Mouse (Mus musculus) thymus, adult 2 months (tissue): Measurements from ENCODE around the gene Fubp3. TPM values are rescaled to one million over a fixed set of nuclear protein-coding genes. Genes with fewer than 3 reads are reported as not detected.

Experiments
- DNase-seq: peaks from one replicate; pipeline ENCODE4 v3.0.0; 2021
- H3K27ac ChIP-seq: fragments of 200-500 bp; 2 replicates; pipeline ENCODE4 v1.5.1; 2012; ENCODE audit warnings: low read length, control low read depth; ENCODE audit not compliant: control insufficient read depth, insufficient read depth
- H3K27me3 ChIP-seq: fragments of 200-500 bp; 2 replicates; pipeline ENCODE4 v1.6.1; 2012; ENCODE audit warnings: mild to moderate bottlenecking, low read length, moderate library complexity, mixed read lengths; ENCODE audit not compliant: control insufficient read depth, insufficient read depth
- H3K36me3 ChIP-seq: fragments of 200-500 bp; 2 replicates; pipeline ENCODE4 v1.6.1; 2012; ENCODE audit warnings: mild to moderate bottlenecking, low read length, moderate library complexity; ENCODE audit not compliant: control insufficient read depth, insufficient read depth
- H3K4me1 ChIP-seq: fragments of 200-500 bp; replicated peaks from 2 replicates; pipeline ENCODE4 v1.6.1; 2012; ENCODE audit warnings: low read length; ENCODE audit not compliant: control insufficient read depth, insufficient read depth
- H3K4me3 ChIP-seq: fragments of 200-500 bp; 2 replicates; pipeline ENCODE4 v1.5.1; 2012; ENCODE audit warnings: mild to moderate bottlenecking, low read length, control low read depth, moderate library complexity; ENCODE audit not compliant: control insufficient read depth, insufficient read depth
- CTCF ChIP-seq: fragments of 200-500 bp; IDR thresholded peaks from 2 replicates; pipeline ENCODE4 v1.5.1; 2012; ENCODE audit warnings: mild to moderate bottlenecking, control low read depth, low read length, moderate library complexity, borderline replicate concordance; ENCODE audit not compliant: control insufficient read depth, poor library complexity, insufficient read depth; ENCODE audit errors: extremely low read depth
- POLR2A ChIP-seq: fragments of 200-500 bp; IDR thresholded peaks from 2 replicates; pipeline ENCODE4 v1.6.1; 2012; ENCODE audit warnings: mild to moderate bottlenecking, low read length, control low read depth, moderate library complexity; ENCODE audit not compliant: control insufficient read depth, poor library complexity, insufficient read depth; ENCODE audit errors: extremely low read depth
- WGBS: fragments of 180-500 bp; shearing (Covaris S2); methylation state at CpG from one replicate; pipeline ENCODE4 v1.1.7; 2018; 5-methylcytosine and 5-hydroxymethylcytosine counted together
- polyA plus RNA-seq: library from polyadenylated mRNA; depleted of rRNA; stranded (reverse); fragments of >200 nt; gene quantifications from 2 replicates; pipeline ENCODE4 v1.2.3, GENCODE M21; 2012

Fubp3 gene
- polyA plus RNA-seq, 1 experiment = 56.3 TPM

GRCm38 (mm10) chr2:31612627-31613026, 40.2 kb downstream of the Fubp3 start:
- DNase-seq = no peak
- H3K27ac ChIP-seq = no peak overlapping the region
- no peak overlapping the region for H3K4me3 ChIP-seq
- H3K27me3 ChIP-seq = no peaks in the 10 kb centered on the region
- H3K4me1 ChIP-seq = no peaks in the 10 kb centered on the region
- peaks cover 32% of the 10 kb centered on the region for H3K36me3 ChIP-seq
- 85% methylated on average over 6 of the region's 6 CpGs for WGBS
- TF ChIP-seq POLR2A (no peak), CTCF (no peak)

DNA sequence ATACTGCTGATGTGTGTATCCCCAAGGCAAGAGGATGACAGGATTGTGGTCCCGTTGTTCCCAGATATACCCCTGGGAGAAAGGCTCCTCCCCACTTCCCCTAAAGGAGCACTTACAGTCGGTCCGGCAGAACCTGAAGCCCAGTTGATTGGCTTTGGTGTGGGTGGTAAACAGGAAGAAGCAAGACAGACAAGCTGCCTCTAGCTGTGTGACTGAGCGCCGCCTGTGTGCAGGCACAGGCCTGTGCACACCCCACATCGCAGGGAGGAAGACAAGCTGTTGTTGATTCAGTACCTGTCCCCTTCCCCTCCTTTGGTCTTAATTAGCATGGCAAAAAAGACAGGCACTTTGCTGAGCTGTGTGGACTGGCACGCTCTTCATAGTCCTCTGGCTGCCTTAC, 41.3 kb downstream of the Fubp3 start:
- Histone ChIP-seq H3K4me1 (no peaks in the 10 kb centered on the region), H3K27me3 (no peaks in the 10 kb centered on the region), H3K36me3 (peaks cover 32% of the 10 kb centered on the region), H3K27ac (no peak overlapping the region), H3K4me3 (no peak overlapping the region)
- no peak for DNase-seq
- TF ChIP-seq CTCF = no peak
- no peak for TF ChIP-seq POLR2A
- 92% methylated on average over 7 of the region's 7 CpGs for WGBS

GRCm38 (mm10) chr2:31618484-31619161, 46.2 kb downstream of the Fubp3 start:
- 93% methylated on average over 14 of the region's 14 CpGs for WGBS

GRCm38 (mm10) chr2:31619208-31619607, 46.8 kb downstream of the Fubp3 start:
- Histone ChIP-seq H3K36me3 (peaks cover 7% of the 10 kb centered on the region; the same call in 1 of the 2 replicates), H3K27ac (no peak overlapping the region), H3K4me3 (no peak overlapping the region), H3K4me1 (no peaks in the 10 kb centered on the region), H3K27me3 (no peaks in the 10 kb centered on the region)
- WGBS = 99% methylated on average over 6 of the region's 6 CpGs
- no peak for TF ChIP-seq CTCF
- no peak for TF ChIP-seq POLR2A
- no peak for DNase-seq

More at GRCm38 (mm10) chr2:31618484-31619161, 46.2 kb downstream of the Fubp3 start:
- Histone ChIP-seq H3K27me3 (no peaks in the 10 kb centered on the region), H3K27ac (no peak overlapping the region), H3K4me1 (no peaks in the 10 kb centered on the region), H3K36me3 (peaks cover 7% of the 10 kb centered on the region; the same call in 1 of the 2 replicates), H3K4me3 (no peak overlapping the region)
- TF ChIP-seq POLR2A = no peak
- no peak for TF ChIP-seq CTCF
- no peak for DNase-seq

DNA sequence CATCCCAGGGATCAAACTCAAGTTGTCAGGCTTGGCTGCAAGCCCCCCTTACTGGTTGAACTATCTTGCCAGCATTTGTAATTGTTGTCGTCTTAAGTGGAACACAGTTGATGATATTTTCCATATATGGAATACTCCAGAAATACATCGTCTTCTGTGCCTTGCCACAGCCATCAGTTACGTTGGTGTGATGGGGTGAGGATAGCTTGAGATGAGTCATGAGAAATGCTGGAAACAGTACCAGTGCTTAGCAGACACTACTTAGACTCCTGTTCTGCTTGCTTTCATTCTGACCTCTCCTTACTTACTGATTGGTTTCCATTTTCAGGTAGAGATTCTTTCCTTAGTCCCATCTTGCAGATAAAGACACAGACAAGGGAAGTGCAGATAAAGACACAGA, 61.1 kb downstream of the Fubp3 start:
- DNase-seq = no peak
- Histone ChIP-seq H3K4me1 (no peaks in the 10 kb centered on the region), H3K27ac (no peak overlapping the region), H3K36me3 (no peaks in the 10 kb centered on the region), H3K27me3 (peaks cover 32% of the 10 kb centered on the region), H3K4me3 (no peak overlapping the region)
- 55% methylated on average over 3 of the region's 3 CpGs for WGBS
- no peak for TF ChIP-seq POLR2A
- TF ChIP-seq CTCF = no peak

DNA sequence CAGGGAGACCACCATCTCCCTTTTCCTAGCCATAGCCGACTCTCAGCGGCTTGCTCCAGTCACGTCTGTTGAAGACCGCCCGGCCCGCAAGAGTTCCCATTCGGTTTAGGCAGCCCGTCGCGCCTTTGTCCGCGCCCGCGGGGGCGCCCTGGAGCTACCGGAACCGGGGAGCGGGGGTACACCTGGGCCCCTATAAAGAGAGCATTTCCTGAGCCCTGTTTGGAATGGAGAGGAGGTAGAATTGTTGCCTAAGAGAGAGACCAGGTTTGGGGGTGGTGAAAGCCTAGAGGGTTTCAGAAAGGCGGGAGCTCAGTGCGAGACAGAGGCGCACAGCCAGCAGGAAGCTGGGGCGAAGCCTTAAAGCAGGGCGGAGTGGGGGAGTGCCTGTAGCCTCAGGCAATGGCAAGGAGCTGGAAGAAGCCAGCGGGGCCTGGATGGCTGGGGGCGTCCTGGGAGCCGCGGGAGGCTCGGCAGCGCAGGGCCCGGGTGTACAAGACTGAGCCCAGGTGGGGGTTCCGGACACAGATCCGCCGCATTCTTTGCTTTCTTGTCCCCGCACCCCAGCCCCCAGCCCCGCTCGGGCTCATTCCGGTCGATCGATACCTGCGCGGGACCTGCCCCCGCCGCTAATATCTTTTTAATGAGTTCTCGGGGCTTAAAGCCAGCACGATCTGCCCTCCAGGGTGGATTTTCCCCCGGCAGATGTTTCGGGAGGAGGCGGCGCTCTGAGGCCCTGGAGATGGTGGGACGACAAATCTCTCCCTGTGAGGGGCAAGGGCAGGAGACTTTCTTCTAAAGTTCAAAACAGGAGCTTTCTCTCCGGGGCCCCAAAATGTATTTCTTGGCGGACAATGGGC, 63.1 kb downstream of the Fubp3 start:
- H3K27ac ChIP-seq = no peak overlapping the region
- DNase-seq = no peak
- H3K4me1 ChIP-seq = no peaks in the 10 kb centered on the region
- no peaks in the 10 kb centered on the region for H3K36me3 ChIP-seq
- TF ChIP-seq CTCF = no peak
- TF ChIP-seq POLR2A = no peak
- H3K27me3 ChIP-seq = peaks cover 41% of the 10 kb centered on the region
- 5% methylated on average over 52 of the region's 52 CpGs for WGBS
- H3K4me3 ChIP-seq = no peak overlapping the region
